Mouse (Mus musculus) heart, postnatal 4 days (tissue): ENCODE measurements around the gene Wipi2. TPM values are rescaled to one million over a fixed set of nuclear protein-coding genes. Genes with fewer than 3 reads are reported as not detected.

ENCODE experiments used
- DNase-seq: peaks from one replicate; pipeline ENCODE4 v3.0.0; 2021
- total RNA-seq, 2 experiments: library from RNA; stranded (reverse); gene quantifications; 2 replicates each; pipeline ENCODE4 v1.2.3; 2021

Wipi2 gene
- total RNA-seq, 2 experiments from 2014 or later: 34.7 to 35.4 TPM

DNA sequence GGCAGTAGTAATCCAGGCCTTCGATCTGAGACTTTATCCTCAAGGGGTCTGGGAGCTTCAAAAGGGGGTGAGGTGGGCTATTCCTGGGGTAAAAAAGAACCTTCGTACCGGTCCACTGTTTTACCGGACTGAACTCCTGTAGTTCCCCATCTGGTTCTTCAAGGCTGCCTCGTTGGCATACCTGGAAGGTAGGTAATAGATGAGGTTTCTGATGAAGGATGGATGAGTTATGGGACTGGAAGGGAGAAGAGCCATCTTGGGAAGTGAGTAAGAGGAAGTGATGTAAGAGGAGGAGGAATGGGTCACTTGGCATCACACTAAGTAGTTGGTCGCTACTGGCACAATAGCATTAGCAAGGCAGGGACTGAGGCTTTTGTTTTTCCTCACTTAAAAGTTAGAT is 2.7 kb downstream of the Wipi2 start:
- no peak for DNase-seq

DNA sequence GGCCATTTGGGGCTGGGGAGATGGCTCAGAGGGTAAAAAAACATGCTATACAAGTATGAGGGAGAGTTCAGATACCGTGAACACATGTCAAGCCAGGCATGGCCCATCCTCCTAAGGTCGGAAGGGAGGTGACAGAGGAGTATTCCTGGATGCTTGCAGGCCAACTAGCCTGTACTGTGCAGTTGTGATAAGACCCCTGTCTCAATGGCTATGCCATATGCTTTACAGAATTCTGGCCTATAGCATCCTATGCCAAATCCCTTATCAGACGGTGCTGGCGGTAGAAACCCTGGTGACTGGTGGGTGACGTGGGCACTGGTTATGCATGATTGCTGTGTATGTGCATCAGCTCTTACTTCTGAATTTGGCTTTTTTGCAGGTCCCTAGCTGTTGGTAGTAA is 10.3 kb downstream of the Wipi2 start:
- DNase-seq: no peak

DNA sequence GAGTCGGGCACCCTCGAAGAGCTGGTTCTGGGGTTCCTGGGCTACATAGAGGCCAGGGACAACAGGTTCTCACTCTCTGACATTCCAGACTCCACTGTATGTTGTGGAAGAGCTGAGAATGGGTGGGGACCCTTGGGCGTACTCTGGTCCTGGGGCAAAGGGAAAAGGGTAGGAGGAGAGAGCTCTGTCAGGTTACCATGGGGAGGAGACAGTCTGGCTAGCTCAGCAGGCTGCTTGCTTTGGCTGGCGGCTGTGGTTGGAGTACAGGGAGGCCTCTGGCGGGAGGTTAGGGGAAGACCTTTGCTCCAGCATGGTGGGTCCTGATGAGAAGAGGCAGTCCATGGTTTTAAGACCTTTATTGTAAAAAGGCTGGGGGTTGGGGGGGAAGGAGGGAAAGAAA is 12.6 kb downstream of the Wipi2 start:
- DNase-seq: no peak

DNA sequence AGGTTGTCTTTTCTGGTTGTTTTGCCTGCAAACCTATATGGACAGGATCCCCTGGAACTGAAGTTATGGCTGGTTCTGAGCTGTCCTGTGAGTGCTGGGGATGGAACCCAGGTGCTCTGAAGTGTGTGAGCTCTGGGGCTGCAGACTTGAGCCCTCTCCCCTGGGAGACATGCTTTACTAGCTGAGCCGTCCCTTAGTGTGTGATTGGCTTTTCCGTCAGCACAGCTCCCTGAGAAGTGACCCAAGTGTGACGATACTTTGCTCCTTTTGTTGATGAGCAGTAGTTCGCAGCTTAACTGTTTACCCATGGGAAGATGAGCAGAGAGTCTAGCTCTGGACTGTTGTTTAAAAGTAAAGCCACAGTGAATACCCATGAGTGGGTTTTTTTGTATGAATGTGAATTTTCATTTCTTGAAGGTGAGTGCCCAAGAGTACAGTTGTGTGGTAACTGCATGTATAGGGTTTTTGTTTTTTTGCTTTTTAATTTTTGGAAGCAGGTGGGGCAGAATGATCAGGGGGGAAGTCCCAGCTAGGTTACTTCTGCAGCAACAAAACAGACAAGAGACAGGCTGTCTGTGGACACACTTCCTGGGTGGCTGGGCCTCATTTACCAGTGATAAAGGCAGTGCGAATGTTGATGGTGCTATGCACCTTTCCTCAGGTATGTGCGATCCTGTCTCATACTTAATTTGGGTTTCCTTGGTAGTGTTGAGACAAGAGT is 14.0 kb downstream of the Wipi2 start:
- DNase-seq: no peak

DNA sequence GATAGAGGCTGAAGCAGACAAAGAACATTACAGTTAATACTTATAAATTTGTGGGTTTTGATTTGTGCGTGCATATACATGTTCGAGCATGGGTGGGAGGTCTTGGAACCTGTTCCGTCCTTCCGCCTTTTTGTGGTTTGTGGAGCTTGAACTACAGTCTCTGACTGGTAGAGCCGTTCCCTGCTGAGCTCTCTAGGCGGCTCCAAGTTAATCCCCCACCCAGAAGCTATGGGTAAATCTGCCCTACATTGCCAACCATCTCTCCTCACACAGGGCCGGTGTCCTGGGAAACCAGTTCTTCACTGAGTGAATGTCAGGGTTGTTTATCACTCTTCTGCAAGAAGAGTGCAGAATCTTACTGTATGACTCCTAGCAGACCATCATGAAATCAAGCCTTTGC is 20.7 kb downstream of the Wipi2 start:
- no peak for DNase-seq

DNA sequence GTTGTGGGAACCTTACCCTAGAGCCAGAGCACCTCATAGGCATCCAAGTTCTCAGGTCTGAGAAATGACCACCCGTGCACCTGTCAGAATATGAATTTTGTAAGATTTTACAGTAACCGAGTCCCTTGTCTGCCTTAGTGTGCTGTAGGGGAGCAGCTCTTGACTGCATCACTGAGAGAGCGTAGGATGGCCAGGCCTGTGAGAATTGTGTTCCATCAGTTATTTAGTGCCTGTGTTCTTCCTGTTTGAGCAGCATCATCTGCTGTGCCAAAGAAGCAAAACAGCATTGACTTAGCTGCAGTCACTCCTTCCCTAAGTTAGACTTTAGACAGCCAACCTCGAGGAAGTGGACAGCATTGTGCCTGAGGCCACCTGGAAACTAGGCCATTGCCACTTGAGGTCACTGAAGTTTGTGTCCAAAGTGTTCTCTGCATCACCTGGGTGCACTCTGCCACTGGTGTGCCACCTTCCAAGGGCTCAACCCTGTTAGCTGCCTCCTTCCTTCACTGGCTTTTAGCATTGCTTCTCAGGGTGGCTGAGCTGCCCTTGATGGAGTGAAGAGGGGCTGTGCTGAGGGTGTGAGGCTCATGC is 22.1 kb downstream of the Wipi2 start:
- DNase-seq: no peak

DNA sequence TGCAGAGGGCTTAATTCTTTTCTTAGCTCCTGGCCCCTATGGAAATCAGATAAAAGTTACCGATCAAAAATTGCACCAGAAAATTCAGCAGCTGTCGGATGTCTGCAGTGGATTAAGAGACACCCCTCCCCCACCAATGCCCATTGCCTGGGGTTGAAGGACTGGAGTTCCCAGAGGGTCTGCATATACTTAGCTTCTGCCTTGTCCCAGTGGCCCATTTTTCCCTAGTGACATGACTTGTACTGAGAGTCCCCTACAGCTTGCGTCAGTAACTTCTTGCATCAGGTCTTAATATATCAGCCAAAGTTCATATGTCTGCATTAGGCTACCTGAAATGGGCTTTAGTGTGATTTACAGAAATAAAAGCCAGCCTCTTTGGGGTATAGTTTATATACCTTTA is 22.9 kb downstream of the Wipi2 start:
- DNase-seq: no peak

DNA sequence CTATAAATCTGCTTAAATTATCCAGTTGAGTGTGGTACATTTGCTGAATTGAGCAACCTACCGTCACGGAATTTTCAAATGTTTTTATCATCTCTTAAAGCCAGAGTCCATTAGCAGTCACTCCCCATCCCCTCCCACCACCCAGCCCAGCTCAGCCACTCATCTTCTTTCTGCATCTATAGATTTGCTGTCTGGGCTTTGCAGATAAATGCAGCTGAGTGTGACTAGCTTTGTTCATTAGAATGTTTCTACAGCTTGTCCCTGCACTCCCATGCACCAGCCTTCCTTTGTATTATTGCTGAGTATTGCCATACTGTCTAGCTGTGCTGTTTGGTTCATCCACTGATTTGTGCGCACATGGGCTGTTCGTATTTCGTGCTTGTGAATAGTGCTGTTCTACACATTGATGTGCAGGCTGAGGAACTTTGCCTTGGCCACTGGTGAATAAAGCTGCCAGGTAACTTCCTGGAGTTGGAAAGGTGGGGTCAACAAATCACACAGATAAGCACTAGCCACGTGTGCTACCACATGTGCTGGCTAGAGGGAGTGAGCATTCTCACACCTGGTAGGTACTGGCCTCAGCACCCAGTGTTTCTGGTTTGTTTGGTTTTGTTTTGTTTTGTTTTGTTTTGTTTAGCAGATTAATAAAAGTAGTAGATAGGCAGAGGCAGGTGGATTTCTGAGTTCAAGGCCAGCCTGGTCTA is 23.4 kb downstream of the Wipi2 start:
- DNase-seq: no peak

DNA sequence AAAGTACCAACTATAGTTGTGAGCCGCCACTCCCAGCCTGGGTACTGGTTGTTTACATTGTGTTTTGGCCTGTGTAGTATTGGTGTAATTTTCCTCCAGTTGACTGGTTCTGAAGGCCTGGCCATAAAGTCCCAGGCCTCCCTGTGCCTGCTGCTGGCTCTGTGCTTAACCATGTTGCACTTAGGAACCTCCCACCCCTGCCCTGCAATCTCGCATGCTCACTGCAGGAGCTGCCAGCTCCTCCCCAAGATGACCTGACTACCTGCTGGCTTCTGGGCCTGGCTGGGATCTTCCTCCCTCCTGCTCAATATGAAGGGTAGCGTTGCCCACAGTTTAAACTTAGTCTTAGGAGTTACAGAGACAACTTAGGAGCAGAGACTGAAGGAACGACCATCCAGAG is 24.8 kb downstream of the Wipi2 start:
- DNase-seq: no peak

DNA sequence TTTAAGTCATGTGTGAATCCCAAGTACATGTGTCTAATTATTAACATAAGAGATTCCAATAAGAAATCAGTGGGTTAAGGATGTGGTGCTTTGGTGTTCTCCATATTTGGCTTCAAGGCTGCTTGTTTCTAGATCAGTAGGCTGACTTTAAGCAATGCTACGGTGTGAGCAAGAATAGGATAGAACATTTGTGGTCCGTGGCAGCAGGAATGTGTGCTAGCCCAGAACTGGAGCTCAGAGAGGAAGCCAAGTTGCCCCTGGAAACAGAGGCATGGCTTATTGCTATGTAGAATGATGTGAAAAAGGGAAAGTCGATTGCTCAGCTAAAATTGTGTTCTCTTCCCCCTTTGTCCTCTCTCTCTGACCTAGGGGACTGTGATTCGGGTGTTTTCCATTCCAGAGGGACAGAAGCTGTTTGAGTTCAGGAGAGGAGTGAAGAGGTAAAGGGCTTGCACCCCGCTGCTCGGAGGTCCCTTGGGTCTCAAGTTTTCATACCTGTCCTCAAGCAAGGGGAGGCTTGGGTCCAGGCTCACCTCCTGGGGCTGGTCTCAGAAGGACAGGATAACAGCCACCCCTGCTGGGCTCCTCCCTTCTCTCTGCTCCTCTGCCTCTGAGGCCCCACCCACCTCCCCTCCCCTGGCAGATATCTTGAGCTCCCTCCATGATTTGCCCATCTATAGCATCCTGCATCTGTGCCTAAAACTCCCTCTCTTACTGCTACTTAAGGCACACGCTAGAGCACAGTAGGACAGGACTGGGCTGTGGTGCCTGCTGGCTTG is 33.3 kb downstream of the Wipi2 start:
- no peak for DNase-seq

DNA sequence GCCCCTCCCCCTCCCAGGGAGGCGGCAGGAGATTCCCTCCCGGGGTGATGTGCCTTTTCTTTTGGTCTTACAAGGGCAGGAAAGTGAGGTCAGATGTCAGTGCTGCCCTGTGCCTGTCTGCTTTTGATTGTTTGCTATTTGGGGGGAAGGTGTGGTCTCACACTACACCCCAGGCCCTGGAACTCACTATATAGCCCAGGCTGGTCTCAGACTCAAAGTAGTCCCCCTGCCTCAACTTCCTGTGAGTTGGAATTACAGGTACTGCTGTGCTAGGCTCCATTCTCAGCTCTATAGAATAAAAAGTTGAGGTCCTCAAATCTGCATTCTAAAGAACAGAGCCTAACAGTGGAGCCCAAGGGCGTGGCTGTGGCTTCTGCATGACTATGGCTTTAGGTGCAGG is 40.4 kb downstream of the Wipi2 start:
- DNase-seq: no peak

DNA sequence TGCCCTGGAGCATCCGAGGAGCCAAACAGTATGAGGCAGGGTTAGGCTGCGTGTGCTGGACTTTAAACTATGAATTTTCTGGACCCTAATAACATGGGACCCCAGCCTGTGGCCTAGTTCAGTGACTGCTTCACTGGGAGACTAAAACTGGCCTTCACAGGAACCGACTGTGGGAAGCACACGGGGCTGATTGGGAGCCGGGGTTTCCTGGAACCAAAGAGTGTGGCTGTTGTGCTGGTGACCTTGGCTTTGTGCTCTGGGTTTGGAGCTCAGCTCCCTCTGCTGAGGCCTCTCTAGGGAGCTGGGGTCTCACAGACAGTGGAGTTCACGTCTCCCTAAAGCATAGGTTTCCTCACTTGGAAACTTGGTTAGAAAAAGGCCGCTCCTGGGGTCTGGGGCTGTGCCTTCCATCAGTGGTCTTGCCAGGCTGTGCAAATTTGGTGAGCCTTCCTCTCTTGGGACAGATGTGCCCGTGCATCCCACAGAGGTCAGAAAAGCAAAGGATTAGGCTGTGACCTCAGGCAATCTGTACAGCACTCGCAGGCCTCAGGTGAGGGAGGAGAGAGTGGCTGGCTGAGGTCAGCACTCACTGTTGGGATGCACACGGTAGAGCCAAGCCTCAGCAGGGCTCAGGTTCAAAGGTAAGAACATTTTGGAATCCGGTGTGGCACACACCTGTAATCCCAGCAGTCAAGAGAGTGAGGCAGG is 41.2 kb downstream of the Wipi2 start:
- DNase-seq: no peak

DNA sequence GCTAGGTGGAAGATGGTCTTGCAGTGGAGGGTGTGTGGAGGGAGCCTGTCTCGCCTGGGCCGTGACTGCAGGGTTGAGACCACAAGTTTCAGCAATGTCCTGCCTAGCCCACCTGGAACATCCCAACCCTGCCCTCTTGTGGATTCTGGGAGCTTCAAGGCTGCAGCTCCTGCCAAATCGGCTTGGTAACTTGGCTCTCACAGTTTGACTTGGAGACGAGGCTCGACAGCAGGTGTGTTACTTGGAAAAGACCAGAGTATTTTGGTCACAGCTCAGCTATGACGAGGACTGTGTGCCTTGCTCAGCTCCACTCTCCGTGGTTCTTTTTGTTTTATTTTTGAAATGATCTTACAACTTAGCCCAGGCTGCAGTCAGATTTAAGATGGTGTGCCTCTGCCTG is 42.2 kb downstream of the Wipi2 start:
- DNase-seq: no peak

DNA sequence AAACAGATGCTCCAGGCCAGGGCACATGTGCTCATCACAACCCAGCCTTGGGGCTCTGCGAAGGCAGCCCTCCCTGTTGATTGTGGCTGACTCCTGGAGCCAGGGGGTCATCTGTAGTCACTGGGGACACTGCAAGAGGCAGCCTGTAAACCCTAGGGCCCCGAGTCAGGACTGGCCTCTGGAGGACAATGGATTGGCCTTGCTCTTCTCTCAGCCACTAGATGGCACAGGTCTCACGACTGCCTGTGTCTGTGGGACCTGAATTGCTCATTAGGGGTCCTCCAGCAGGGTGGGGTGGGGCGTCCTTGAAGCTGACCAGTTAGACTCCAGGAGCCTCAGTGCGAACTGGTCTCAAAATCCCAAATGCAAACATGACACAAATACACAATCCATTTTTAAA is 45.6 kb downstream of the Wipi2 start:
- DNase-seq: no peak

DNA sequence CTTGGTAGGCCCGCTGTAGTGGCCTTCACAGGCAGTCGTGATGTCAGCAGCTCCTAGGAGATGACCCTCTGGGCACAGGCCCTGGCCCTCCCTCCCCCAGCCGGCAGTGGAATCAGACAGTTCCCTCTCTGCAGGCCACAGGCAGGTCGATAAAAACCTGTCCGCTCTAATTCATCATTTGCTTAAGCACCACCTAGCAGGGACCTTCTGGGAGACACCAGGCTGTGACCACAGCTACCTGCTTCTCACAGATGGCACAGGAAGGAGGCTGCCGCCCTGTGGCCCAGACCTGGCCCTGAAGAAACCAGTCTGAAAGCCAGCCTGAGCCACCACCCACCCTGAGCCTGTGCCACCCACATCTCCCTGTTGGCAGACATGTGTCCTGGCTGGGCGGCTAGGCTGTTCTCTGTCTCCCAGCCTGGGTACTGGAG is 50.7 kb downstream of the Wipi2 start:
- DNase-seq: no peak

DNA sequence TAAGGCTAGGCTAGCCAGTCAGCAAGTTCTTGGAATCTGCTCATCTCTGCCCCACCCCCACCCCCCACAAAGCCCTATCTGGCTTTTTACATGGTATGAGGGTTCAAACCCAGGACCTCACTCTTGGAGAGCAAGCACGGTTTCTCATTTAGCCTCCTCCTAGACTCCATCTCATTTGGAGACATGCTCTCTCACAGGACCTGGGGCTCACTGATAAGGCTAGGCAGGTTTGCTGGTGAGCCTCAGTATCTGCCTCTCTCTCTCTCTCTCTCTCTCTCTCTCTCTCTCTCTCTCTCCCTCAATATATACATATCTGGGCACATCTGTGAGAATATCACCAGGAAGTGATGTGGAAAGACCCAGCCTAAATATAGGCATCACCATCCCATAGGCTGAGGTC is 51.6 kb downstream of the Wipi2 start:
- no peak for DNase-seq

DNA sequence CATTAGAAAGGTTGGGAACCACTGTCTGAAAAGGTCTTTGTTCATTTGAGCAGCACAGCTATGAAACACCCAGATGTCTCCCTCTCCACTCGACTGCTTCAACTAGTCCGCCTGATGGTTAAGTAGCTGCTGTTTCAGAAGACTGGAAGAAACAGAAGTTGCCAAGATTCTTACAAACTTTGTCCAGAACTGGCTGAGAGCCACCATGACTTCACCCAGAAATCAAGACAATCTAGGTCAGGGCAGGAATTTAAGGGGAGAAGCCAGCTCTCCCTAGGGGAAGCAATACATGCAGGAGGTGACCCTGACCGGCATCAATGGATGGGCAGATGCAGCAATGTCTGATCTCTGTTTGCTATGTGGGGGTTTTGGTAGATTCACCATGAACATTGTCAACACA is 54.4 kb downstream of the Wipi2 start:
- no peak for DNase-seq

DNA sequence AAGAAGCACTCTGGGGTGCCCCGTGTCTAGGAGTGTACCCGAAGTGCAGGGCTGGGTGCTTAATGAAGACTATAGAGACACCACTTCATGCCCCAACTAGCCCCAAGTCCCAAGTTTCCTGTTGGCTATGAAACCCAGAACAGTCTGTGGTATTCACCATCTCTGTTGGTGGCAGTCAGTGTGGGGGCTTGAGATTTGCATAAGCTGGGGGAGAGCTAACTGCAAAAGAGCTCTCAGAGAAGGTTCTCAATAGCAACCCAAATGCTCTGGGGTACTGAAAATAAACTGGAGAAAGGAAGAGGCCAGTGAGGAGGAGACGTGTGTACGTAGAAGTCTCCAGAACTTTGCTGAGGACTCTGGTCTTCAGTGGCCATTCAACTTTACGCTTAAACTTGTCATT is 55.0 kb downstream of the Wipi2 start:
- no peak for DNase-seq

DNA sequence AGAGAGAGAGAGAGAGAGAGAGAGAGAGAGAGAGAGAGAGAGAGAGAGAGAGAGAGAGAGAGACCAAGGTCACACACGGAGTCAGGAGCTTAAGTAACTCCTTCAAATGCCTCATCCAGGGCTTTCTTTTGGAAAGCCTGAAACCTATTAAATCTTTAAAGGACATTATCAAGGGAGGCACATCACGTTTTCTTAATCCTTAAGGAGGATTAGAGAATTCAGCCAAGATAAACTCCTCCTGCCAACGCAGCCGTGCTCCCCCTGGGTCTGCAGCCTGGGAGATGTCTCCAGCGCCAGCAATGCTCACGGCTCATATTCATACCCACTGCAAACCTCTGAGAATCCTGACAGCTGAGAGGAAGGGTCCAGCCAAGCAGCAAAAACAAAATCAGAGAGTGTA is 61.4 kb downstream of the Wipi2 start:
- DNase-seq: no peak

DNA sequence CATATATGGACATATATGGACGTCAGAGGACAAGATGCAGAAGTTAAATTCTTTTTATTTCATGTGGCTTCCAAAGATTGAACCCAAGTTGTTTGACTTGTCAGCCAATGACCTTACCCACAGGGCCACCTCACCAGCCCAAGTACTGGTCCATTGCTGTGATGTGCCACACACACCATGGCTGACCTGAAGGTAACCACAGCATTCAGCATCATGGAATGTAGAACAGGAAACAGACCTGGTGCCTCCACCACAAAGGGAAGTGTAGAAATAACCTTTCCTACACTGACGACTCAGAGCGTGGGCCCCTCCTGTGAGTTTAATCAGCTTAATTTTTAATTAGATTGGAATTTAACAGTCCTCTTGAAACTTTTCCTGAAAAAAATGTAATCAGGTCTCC is 62.8 kb downstream of the Wipi2 start:
- DNase-seq: no peak

DNA sequence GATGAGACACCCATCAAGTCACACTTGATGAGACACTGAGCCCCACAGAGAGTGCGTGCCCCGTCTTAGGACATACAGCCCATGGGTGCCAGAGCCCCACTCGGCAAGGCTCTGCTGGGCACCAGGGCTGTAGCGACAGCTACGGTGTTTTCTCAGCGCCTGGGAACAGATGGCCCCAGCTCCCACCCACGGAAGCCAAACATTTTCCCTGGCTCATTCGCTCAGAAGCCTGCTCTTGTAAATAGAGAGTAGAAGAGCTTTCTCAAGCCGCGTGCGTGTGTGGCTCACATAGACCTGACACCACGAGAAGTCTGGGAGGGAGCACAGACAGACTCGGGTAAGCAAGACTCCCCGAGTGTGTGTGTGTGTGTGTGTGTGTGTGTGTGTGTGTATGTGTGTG is 64.8 kb downstream of the Wipi2 start, which contains the start of gene Slc29a4:
Gene Slc29a4, plus strand, starts transcription at position 265 of the 400 bp plus-strand sequence.
- DNase-seq: no peak

DNA sequence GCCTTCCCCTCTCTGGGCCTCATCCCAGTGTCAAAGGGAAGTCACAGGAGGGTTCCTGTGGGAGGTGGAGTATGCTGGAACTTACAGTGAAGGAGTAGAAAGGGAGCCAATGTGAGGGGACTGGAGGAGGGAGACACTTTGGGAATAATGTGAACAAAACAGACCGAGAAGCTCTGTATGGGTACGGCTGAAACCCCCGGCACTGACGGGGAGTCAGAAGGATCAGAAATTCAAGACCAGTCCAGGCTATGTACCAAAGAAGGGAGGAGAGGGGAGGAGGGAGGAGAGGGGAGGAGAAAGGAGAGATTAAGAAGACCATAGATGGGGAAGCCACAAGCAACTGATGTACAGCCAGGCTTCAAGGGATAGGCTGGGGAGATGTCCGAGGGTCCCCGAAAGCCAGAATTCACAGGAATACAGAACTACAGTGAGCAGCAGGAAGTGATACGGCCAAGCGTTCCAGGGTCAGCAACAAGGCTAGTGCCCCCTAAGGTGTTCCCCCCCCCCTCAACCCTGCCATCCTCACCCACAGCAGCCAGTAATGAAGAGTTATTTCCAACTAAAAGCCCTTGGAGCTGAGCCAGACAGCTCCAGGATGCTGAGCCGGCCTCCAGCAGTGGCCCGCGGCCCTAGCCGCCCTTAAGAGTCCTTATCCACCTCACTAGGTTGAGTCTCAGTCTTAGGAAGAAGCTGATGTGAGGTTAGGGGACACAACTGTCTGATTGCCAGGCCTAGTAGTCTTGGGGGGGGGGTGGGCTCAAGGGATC is 65.7 kb downstream of the Wipi2 start:
- no peak for DNase-seq
